In genomic region chr6:144387539-144388255, GRCm38 (mm10) we compare ENCODE assay signal across 20 mouse cellular contexts.
A peak's percentile ranks its signal among the peaks of the same experiment; 100 is the strongest.
DNase-seq lines count a peak whose midpoint lies in the region; ATAC-seq lines count a peak whose summit lies in the region.
"Had no signal": no experiment of that assay in that cellular context is flagged by ENCODE, and none has a peak within 500 bp of the region (broad histone marks: within the 10 kb centered on the region; RNA-seq: fewer than 3 reads in every experiment).

No protein-coding gene starts in this region.

- H3K4me2 ChIP-seq in forebrain, embryonic 11.5 days (ENCODE audit: low read depth, low read length, severe bottlenecking): no peak overlapping the region
- H3K4me2 ChIP-seq in forebrain, embryonic 12.5 days: no peak overlapping the region
- H3K4me2 ChIP-seq in hindbrain, embryonic 16.5 days (ENCODE audit: low read length): peak overlapping the region; percentile 22
- peak overlapping the region; percentile 33 for H3K4me2 ChIP-seq in midbrain, embryonic 16.5 days (ENCODE audit: low read length)
- H3K4me2 ChIP-seq in kidney, embryonic 16.5 days (replicated peaks; ENCODE audit: low read depth, low read length): no peak overlapping the region
- H3K4me2 ChIP-seq: liver, embryonic 13.5 days; lung, embryonic 15.5 days; neural tube, embryonic 13.5 days had no signal

- H3K9me3 ChIP-seq in forebrain, embryonic 11.5 days (ENCODE audit: control insufficient read depth, low read length): no peaks in the 10 kb centered on the region
- no peaks in the 10 kb centered on the region for H3K9me3 ChIP-seq in forebrain, embryonic 12.5 days
- no peaks in the 10 kb centered on the region for H3K9me3 ChIP-seq in hindbrain, embryonic 16.5 days (ENCODE audit: control insufficient read depth, low read length)
- no peaks in the 10 kb centered on the region for H3K9me3 ChIP-seq in midbrain, embryonic 16.5 days (replicated peaks; ENCODE audit: control insufficient read depth, low read length, poor library complexity, severe bottlenecking)
- no peaks in the 10 kb centered on the region for H3K9me3 ChIP-seq in kidney, embryonic 16.5 days (ENCODE audit: low read length)
- H3K9me3 ChIP-seq: liver, embryonic 13.5 days; lung, embryonic 15.5 days; neural tube, embryonic 13.5 days had no signal

- no peak overlapping the region for H3K4me3 ChIP-seq in forebrain, embryonic 11.5 days (ENCODE audit: low read depth, low read length)
- H3K4me3 ChIP-seq in forebrain, embryonic 12.5 days (replicated peaks): no peak overlapping the region
- H3K4me3 ChIP-seq in hindbrain, embryonic 16.5 days (ENCODE audit: low read length): no peak overlapping the region
- H3K4me3 ChIP-seq in midbrain, embryonic 16.5 days (ENCODE audit: low read depth, low read length): no peak overlapping the region
- no peak overlapping the region for H3K4me3 ChIP-seq in kidney, embryonic 16.5 days (ENCODE audit: low read length)
- H3K4me3 ChIP-seq: liver, embryonic 13.5 days; lung, embryonic 15.5 days; neural tube, embryonic 13.5 days had no signal

- no peaks in the 10 kb centered on the region for H3K27me3 ChIP-seq in forebrain, embryonic 11.5 days (ENCODE audit: control insufficient read depth, insufficient read depth, low read length)
- H3K27me3 ChIP-seq in forebrain, embryonic 12.5 days: peaks cover 5% of the 10 kb centered on the region; the same call in 1 of the 2 replicates
- no peaks in the 10 kb centered on the region for H3K27me3 ChIP-seq in hindbrain, embryonic 16.5 days (replicated peaks; ENCODE audit: control insufficient read depth, insufficient read depth, low read length)
- no peaks in the 10 kb centered on the region for H3K27me3 ChIP-seq in midbrain, embryonic 16.5 days (ENCODE audit: control insufficient read depth, insufficient read depth, low read depth, low read length)
- no peaks in the 10 kb centered on the region for H3K27me3 ChIP-seq in kidney, embryonic 16.5 days (ENCODE audit: insufficient read depth, low read length)
- H3K27me3 ChIP-seq: CH12.LX; liver, embryonic 13.5 days; lung, embryonic 15.5 days; neural tube, embryonic 13.5 days had no signal

- intact Hi-C loops in left cerebral cortex, postnatal 36 days (cut with DNase I): no loop called here

- 68% methylated on average over 17 of the region's 17 CpGs for WGBS in forebrain, embryonic 11.5 days
- WGBS in forebrain, embryonic 12.5 days: 57% methylated on average over 17 of the region's 17 CpGs
- WGBS in hindbrain, embryonic 16.5 days: 59% methylated on average over 17 of the region's 17 CpGs
- WGBS in midbrain, embryonic 16.5 days: 30% methylated on average over 17 of the region's 17 CpGs
- WGBS in kidney, embryonic 16.5 days: 82% methylated on average over 17 of the region's 17 CpGs

- H3K27ac ChIP-seq in forebrain, embryonic 11.5 days (ENCODE audit: low read depth, low read length): no peak overlapping the region
- H3K27ac ChIP-seq in forebrain, embryonic 12.5 days: no peak overlapping the region
- no peak overlapping the region for H3K27ac ChIP-seq in hindbrain, embryonic 16.5 days (ENCODE audit: low read depth, low read length)
- H3K27ac ChIP-seq in midbrain, embryonic 16.5 days (ENCODE audit: low read length): no peak overlapping the region
- H3K27ac ChIP-seq in kidney, embryonic 16.5 days (ENCODE audit: low read length): no peak overlapping the region
- H3K27ac ChIP-seq: liver, embryonic 13.5 days; lung, embryonic 15.5 days; macrophage; neural tube, embryonic 13.5 days had no signal

- H3K4me1 ChIP-seq in forebrain, embryonic 11.5 days (replicated peaks; ENCODE audit: control insufficient read depth, insufficient read depth, low read length): no peaks in the 10 kb centered on the region; the same call in 1 of the 2 replicates
- peaks cover 16% of the 10 kb centered on the region for H3K4me1 ChIP-seq in forebrain, embryonic 12.5 days
- H3K4me1 ChIP-seq in hindbrain, embryonic 16.5 days (ENCODE audit: control insufficient read depth, insufficient read depth, low read depth, low read length): no peaks in the 10 kb centered on the region
- no peaks in the 10 kb centered on the region for H3K4me1 ChIP-seq in midbrain, embryonic 16.5 days (ENCODE audit: control insufficient read depth, insufficient read depth, low read length)
- H3K4me1 ChIP-seq in kidney, embryonic 16.5 days (ENCODE audit: insufficient read depth, low read length): no peaks in the 10 kb centered on the region
- H3K4me1 ChIP-seq: liver, embryonic 13.5 days; lung, embryonic 15.5 days; neural tube, embryonic 13.5 days had no signal

- ATAC-seq in forebrain, embryonic 11.5 days (replicated peaks; ENCODE audit: low FRiP score): 0 out of 2 replicates have a peak, but pooled peaks have one; percentile 39
- no peak for ATAC-seq in forebrain, embryonic 12.5 days (ENCODE audit: low FRiP score)
- no peak for ATAC-seq in hindbrain, embryonic 16.5 days
- ATAC-seq in midbrain, embryonic 16.5 days: no peak
- no peak for ATAC-seq in kidney, embryonic 16.5 days (ENCODE audit: low FRiP score, low TSS enrichment)

- no peak for DNase-seq in forebrain, embryonic 11.5 days (ENCODE audit: low spot score)
- peak; percentile 22 for DNase-seq in embryo, embryonic 10.5 days (ENCODE audit: low spot score)
- no peak for DNase-seq in left cerebral cortex, postnatal 36 days (ENCODE audit: low spot score in 2 of 2)
- no peak for DNase-seq in natural killer cell, adult 2 months (ENCODE audit: low spot score in 2 of 2)
- DNase-seq: cerebellum, adult 9-10 months; gastrocnemius, postnatal 14 days; heart, postnatal 10 days; kidney, adult 9 months; layer of hippocampus, postnatal 36 days; liver, embryonic 13.5 days; right cerebral cortex, postnatal 25 days; thymus, postnatal 25 days had no signal

- H3K36me3 ChIP-seq in forebrain, embryonic 11.5 days (ENCODE audit: control insufficient read depth, insufficient read depth, low read length): no peaks in the 10 kb centered on the region
- no peaks in the 10 kb centered on the region for H3K36me3 ChIP-seq in forebrain, embryonic 12.5 days (replicated peaks)
- no peaks in the 10 kb centered on the region for H3K36me3 ChIP-seq in hindbrain, embryonic 16.5 days (ENCODE audit: control insufficient read depth, insufficient read depth, low read length)
- H3K36me3 ChIP-seq in midbrain, embryonic 16.5 days (ENCODE audit: control insufficient read depth, insufficient read depth, low read length): no peaks in the 10 kb centered on the region
- H3K36me3 ChIP-seq in kidney, embryonic 16.5 days (ENCODE audit: insufficient read depth, low read length): no peaks in the 10 kb centered on the region
- H3K36me3 ChIP-seq: liver, embryonic 13.5 days; lung, embryonic 15.5 days; neural tube, embryonic 13.5 days had no signal

- H3K9ac ChIP-seq in forebrain, embryonic 11.5 days (ENCODE audit: low read length): no peak overlapping the region
- H3K9ac ChIP-seq in forebrain, embryonic 12.5 days: no peak overlapping the region
- H3K9ac ChIP-seq in hindbrain, embryonic 16.5 days (ENCODE audit: low read depth, low read length): no peak overlapping the region
- no peak overlapping the region for H3K9ac ChIP-seq in midbrain, embryonic 16.5 days (ENCODE audit: low read depth, low read length)
- no peak overlapping the region for H3K9ac ChIP-seq in kidney, embryonic 16.5 days (replicated peaks; ENCODE audit: low read length)
- H3K9ac ChIP-seq: liver, embryonic 13.5 days; lung, embryonic 15.5 days; neural tube, embryonic 13.5 days had no signal

Comparison
In these comparisons a context has a peak if more than half of its experiments do, and no peak if none do; other contexts are left out.
1. H3K4me2 ChIP-seq: peak in hindbrain, embryonic 16.5 days (single experiment) and midbrain, embryonic 16.5 days (single experiment); none in forebrain, embryonic 11.5 days (single experiment), forebrain, embryonic 12.5 days (single experiment) and kidney, embryonic 16.5 days (single experiment).